Mouse (Mus musculus) C2C12 (cell line): Measurements from ENCODE around the gene Mcm5.

ENCODE experiments used
- CTCF ChIP-seq: IDR thresholded peaks from one replicate; pipeline ENCODE4 v1.5.1; 2011; ENCODE audit not compliant: control insufficient read depth, insufficient read depth, insufficient read length
- MAX ChIP-seq: IDR thresholded peaks from one replicate; pipeline ENCODE4 v1.6.1; 2011; ENCODE audit warnings: mild to moderate bottlenecking, control low read depth
- USF1 ChIP-seq: IDR thresholded peaks from one replicate; pipeline ENCODE4 v1.6.1; 2011; ENCODE audit warnings: low read depth, mild to moderate bottlenecking, control low read depth, moderate library complexity

DNA sequence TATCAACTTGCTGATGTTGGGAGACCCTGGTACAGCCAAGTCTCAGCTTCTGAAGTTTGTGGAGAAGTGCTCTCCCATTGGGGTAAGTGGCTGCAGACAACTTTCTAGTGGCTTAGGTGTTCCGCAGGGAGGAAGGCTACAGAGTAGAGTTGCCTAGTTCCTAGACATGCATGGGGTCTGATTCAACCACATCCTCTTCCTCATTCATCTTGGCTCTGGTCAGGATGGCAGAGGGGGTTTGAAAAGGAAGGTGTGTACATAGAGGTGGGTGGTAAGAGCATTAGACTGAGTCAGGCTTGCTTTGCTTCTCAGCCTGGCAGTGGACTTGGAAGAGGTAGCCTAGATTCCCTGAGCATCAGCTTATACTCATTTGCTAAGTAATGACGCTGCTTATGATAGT, 9.9 kb downstream of the Mcm5 start:
- no peak for TF ChIP-seq USF1
- TF ChIP-seq CTCF: no peak
- TF ChIP-seq MAX: no peak
